Mouse (Mus musculus) mature B cell (primary cell): ENCODE data around the gene Invs.

Source experiments
- in situ Hi-C: fragments of 300-500 bp; cut with MboI; formaldehyde crosslinking; loops from 2 replicates; pipeline ENCODE4 v1.14.3; 2019

Invs gene

DNA sequence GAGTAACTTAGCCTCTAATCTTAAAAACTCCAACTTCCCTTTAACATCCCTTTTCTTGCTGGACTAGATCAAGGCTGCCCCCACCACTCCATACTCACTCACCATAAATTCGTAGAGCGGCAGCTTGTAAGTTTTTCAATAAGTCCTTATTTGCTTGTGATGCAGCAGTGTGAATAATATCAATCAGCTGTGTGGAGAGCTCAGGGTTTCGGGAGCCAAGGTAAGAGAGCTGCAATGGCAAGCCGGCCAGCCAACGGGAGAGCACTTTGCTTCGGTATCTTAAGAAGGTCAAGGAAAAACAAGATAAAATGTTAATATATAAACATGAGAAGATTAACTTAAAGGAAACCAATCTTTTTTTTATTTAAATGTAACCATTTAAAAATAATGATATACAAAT, 178.9 kb downstream of the Invs start:
- in situ Hi-C loops, result no loop called here

DNA sequence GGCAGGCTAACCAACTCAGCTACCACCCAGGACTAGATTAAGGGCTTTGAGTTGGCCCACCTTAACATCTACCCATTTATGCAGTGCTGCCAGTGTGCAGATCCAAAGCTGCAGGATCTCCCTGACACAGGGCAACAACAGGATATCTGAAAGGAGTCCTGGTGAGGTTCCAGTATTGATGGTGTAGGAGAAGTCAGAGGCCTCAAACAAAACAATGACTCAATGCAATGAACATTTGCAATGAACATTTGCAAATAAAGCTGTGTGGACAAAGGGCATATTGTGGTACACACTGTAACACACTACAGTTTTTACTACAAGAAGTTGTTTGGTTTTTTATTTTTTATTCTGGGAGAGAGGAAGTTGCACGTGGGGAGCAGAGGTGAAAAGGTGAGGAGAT, 181.5 kb downstream of the Invs start:
- in situ Hi-C loops, result no loop called here

DNA sequence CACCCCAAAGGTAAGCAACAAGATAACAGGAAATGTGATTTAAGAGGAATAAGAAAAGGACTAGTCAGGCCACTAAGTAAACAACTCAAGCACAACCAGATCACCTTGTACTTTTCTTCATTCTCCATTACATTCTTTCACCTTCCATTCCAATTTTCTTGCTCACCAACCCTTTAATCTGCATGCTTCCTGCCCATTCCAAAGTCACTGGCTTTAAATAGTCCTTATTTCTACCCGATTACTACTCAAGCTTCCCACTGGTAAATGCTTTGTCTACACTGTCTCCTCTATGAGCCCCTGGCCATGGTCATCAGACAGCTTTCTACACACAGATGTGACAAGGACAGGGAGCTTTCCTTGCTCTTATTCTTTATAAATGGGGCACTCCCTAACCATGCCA, 191.4 kb downstream of the Invs start:
- in situ Hi-C loops, result no loop called here

DNA sequence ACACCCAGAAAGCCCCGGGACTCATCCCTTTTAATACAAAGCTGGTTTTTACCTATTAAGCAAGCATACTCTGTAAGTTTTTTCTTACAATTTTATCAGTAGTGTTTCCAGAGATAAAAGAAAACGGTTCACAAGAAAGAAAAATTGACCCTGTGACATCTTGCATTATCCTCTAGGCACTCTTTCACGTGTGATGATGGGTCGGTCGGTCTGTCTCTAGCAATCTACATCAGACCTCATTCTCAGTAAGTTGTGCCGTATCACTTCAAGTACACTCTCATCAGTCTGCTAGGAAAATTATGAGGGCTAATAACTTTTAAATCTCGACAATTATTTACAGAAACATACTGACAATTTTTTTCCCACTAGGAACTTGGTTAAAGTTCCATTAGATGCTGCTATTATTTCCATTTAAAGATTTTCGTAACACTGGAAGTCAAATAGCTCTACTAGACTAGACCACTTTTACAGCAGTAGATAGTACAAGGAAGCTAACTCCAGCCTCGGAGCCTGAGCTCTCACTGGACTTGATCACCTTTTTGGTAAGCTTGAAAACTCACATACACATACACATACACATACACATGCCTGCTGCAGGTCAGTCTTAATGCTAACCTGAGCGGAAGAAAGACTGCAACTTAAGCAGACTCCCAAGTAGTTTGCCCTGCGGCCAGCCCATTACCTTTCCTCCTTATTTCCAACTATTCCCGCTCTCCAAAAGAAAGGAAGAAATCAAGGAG, 192.7 kb downstream of the Invs start:
- in situ Hi-C loops, result no loop called here

DNA sequence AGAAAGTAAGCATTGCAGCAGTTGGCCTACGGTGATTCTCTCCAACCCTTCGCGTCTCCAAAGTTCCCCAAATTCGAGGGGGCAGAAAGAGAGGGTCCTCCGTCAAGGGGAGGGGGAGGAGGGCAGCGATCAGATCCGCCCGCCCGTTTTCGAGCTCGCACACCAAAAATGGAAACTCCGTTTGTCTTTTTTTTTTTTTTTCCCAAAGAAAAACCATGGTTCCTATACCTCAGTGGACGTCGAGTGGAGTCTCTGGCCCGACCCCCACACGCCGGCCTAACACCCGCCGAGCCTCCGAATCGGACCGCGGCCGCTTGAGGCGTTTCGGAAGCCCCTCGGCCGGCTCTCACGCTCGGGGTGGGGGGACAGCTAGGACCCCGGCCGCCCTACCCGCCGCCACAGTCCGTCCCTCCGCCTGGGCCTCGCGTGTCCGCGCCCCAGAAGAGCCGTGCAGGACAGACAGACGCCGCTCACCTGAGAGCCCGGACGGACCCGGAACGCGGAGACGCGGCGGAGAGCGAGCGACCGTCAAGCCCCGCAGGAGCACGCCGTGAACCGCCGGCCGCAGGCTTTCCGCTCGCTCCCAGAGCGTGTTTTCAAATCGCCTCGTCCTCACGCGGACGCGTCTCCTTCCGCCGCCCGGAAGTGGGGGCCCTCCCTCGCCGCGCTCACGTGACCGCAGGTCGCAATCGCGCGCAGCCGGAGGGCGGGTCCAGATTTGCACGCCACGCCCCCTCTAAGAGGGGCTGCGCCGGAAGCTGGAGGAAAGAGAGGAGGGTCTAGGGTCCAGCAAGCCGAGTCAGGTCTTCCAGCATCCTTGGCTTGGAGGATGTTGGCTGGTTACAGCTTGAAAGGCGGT, 193.5 kb downstream of the Invs start, which contains the start of gene Tex10:
TSS of gene Tex10 (minus strand) at position 668 of the 859 bp plus-strand sequence.
- in situ Hi-C loops, result no loop called here

DNA sequence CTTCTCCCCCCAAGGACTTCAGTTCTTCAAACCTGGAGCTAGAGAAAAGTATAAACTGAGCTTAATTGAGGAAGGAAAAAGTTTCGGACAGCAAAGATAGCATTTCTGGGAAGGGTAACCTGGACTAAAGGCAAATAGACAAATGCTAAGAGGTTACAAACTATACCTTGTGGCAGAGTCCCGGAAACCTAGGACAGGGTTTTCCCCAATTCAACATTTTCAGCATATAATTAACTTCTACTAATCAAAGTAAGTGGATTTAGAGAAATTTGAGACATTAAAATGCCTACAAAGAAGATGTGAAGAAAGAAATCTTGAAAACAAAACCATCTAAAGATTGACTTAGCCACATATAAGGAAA, 194.1 kb downstream of the Invs start:
- in situ Hi-C loops, result no loop called here

DNA sequence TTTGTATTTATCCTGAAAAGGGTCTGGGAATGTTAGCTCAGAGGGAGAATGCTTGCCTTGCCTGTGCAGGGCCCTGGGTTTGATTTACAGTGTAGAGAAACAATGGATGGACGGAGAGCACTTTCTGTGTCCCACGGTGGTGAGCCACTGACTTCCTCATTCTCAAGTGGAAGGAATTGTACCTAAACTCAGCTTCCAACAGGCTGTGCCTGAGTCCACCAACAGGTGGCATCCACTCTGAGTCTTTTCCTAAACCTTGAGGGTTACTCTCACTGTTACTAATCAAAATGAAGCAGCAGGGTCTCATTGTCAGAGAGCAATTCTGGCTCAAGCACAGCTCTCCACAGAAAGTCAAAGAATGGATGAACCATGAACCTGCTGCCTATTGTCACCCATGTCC, 201.7 kb downstream of the Invs start:
- in situ Hi-C loops, result no loop called here
